Mouse (Mus musculus): ENCODE results near the gene Kcnb1.

The Kcnb1 gene

GRCm38 (mm10) chr2:167123936-167124335 is 66.0 kb downstream of the Kcnb1 start:
- peak; percentile 69 for DNase-seq

GRCm38 (mm10) chr2:167122737-167123136 is 67.2 kb downstream of the Kcnb1 start:
- DNase-seq = no peak

GRCm38 (mm10) chr2:167121996-167122395 is 68.0 kb downstream of the Kcnb1 start:
- no peak for DNase-seq

- no peak for DNase-seq
Observed at GRCm38 (mm10) chr2:167121228-167121627, 68.7 kb downstream of the Kcnb1 start.

GRCm38 (mm10) chr2:167120186-167120830 is 69.6 kb downstream of the Kcnb1 start:
- no peak for DNase-seq

- DNase-seq = no peak
Observed at GRCm38 (mm10) chr2:167118046-167118445, 71.9 kb downstream of the Kcnb1 start.

GRCm38 (mm10) chr2:167112737-167113136 is 77.2 kb downstream of the Kcnb1 start:
- peak; percentile 79 for DNase-seq

GRCm38 (mm10) chr2:167112259-167112658 is 77.7 kb downstream of the Kcnb1 start:
- DNase-seq = no peak

- no peak for DNase-seq
Observed at GRCm38 (mm10) chr2:167109506-167109905, 80.4 kb downstream of the Kcnb1 start.

GRCm38 (mm10) chr2:167103546-167103945 is 86.4 kb downstream of the Kcnb1 start:
- no peak for DNase-seq

- no peak for DNase-seq
Observed at GRCm38 (mm10) chr2:167101743-167102441, 88.1 kb downstream of the Kcnb1 start.

GRCm38 (mm10) chr2:167094688-167095087 is 95.3 kb downstream of the Kcnb1 start:
- DNase-seq = no peak

- no peak for DNase-seq
Observed at GRCm38 (mm10) chr2:167093171-167093900, 96.6 kb downstream of the Kcnb1 start.

GRCm38 (mm10) chr2:167090271-167090670 is 99.7 kb downstream of the Kcnb1 start:
- no peak for DNase-seq

- DNase-seq = no peak
Observed at GRCm38 (mm10) chr2:167086836-167087235, 103.1 kb downstream of the Kcnb1 start.

GRCm38 (mm10) chr2:167086092-167086491 is 103.9 kb downstream of the Kcnb1 start:
- DNase-seq = no peak

GRCm38 (mm10) chr2:167081639-167082038 is 108.3 kb downstream of the Kcnb1 start:
- no peak for DNase-seq

- no peak for DNase-seq
Observed at GRCm38 (mm10) chr2:167081135-167081534, 108.8 kb downstream of the Kcnb1 start.

GRCm38 (mm10) chr2:167080387-167080786 is 109.6 kb downstream of the Kcnb1 start:
- no peak for DNase-seq

- peak; percentile 85 for DNase-seq
Observed at GRCm38 (mm10) chr2:167079535-167080257, 110.3 kb downstream of the Kcnb1 start.

- DNase-seq = peak; percentile 55
Observed at GRCm38 (mm10) chr2:167078931-167079495, 110.9 kb downstream of the Kcnb1 start.

GRCm38 (mm10) chr2:167078486-167078885 is 111.5 kb downstream of the Kcnb1 start:
- no peak for DNase-seq

Data from right cerebral cortex, adult 18-20 months (tissue).